Mouse (Mus musculus): Measurements from ENCODE around the gene Me3.

The Me3 gene

DNA sequence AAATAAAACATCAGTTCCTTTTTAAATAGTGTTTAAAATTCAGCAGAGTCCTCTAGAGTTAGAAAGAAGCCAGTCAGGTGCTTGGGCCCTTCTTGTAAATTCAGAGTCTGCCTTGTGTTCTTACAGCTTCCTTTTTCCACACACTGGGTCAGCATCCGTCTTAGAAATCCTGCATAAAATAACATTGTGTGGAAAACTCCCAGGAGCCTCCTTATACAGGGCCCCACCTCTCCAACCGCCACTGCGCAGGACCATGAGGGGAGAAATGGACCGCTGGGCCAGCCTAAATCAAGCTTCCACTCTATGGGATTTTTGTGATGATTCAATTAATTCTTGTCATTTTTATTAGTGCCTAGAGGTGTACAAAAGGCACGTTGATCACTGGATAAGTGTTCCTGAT is 259.2 kb downstream of the Me3 start:
- no peak for DNase-seq (ENCODE audit: extremely low spot score, low read depth, low spot score)

DNA sequence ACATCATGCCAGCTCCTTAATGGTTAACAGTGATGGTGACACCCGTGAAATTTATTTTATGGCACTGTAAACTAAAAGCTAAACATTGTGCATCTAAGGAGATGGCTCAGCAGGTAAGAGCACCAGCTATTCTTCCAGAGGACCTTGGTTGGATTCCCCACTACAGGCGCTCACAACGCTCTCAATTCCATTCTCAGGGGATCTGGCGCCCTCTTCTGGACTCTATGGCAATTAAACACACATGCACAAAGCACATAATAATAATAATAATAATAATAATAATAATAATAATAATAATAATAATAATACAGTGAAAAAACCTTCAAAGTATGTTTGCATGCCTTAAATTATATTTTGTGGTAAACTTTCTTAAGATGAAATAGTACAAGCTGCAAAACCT is 259.7 kb downstream of the Me3 start:
- no peak for DNase-seq (ENCODE audit: extremely low spot score, low read depth, low spot score)

DNA sequence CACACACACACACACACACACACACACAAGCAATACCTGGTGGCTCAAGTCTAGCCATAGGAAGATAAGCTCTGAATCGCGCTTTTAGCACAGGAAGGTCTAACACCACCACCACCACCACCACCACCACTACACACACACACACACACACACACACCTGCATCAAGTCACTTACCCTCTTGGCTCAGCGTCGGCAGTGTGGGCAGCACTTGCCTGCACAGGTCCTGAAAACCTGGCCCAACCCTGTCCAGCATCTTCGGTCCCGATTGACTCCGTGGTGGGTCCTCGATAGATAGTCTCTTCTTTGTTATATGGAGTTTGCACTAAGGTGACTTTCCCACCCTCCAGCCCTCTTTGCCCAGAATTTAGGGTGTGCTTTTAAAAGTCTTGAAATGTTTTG is 270.8 kb downstream of the Me3 start:
- DNase-seq (ENCODE audit: extremely low spot score, low read depth, low spot score), result no peak

DNA sequence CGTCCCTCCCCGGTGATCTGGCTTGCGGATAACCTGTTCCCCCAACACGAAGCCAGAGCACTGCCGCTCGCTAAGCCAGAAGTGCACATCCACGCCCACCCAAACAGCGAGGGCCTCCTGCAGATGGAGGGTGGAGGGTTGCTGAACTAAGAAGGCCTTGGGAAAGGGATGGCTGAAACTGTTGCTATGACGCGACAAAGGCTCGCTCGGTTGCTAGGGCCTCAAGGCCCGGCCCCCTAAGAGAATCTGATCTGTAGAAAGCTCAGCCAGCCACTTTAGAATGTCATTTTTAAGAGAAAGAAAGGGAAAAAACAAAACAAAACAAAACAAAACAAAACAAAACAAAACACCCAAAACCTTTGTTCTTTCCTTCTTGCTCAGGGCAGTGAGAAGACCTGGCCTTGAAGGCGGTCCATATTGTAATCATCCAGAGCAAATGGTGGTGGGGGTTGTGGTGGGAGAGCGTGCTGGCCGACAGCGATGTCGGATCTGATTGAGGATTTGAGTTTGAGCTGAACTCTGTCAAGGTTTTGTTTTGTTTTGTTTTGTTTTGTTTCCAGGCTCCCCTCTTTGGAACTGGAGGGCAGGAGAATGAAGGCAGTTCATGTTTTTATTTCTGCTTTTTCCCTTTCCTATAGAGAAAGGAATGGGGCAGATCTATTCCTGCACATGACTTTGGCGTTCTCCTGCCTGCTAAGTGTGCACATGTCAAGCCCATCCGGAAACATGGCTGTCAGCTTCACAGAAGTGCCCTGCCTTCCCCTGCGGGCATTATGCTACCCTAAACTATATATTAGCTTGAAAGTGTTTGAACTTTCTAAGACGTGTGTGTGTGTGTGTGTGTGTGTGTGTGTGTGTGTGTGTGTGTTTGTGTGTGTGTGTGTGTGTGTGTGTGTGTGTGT is 271.5 kb downstream of the Me3 start, which contains the start of gene Ccdc81:
Ccdc81 (minus strand) TSS at position 188 of the 902 bp plus-strand sequence.
- DNase-seq (ENCODE audit: extremely low spot score, low read depth, low spot score), result no peak

Measured in hindlimb bud, embryonic 11.5 days (tissue).